ENCODE assay signal across 24 mouse cellular contexts in the genomic region with DNA sequence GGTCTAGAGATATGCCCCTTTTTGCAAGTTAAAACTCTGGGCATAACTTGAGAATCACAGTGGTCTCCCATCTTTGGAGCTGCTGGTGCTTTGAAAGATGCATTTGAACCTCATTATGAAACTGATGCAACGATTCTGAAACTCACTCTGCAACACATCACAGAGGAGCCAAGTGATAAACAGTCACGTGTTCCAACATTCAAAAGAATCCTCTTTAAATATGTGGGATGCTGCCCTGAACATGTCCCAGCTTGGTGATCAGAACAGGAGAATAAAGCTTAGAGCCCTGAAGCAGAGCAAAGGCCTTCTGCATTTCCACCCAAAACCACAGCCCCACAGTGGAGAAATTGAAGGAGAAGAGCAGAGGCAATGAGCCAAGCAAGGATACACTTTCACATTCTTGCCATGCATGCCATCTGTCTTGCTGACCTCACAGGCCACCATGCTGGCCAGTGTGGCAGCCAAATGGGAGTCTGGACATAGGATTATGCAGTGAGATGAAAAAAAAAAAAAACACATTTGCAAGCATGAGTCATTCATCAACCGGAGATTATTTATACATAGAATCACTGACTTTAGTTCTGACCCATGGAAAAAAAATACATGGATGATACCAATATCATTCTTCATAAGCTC.
DNase-seq lines count a peak whose midpoint lies in the region; ATAC-seq and TF ChIP-seq lines count a peak whose summit lies in the region.
"Had no signal": no experiment of that assay in that cellular context is flagged by ENCODE, and none has a peak within 500 bp of the region (broad histone marks: within the 10 kb centered on the region; RNA-seq: fewer than 3 reads in every experiment).

No protein-coding gene starts in this region.

- TF ChIP-seq POLR2A in CH12.LX (IDR thresholded peaks at IDR 0.05; ENCODE audit: low read depth, low read length), result no peak

- dilution Hi-C loops in CH12.LX (cut with MboI; ENCODE audit: extremely low pct_ligation_motif_present, extremely low pct_unique_long_range_greater_than_20kb, low sequenced_read_pairs), result no loop called here

- no peak for TF ChIP-seq EP300 in CH12.LX (IDR thresholded peaks at IDR 0.05; ENCODE audit: low read length)

- no peak overlapping the region; the same call in 1 of the 2 replicates for H3K9ac ChIP-seq in CH12.LX (ENCODE audit: insufficient read depth, low read depth)
- H3K9ac ChIP-seq: embryonic facial prominence, embryonic 12.5 days; forebrain, embryonic 13.5 days; limb, embryonic 13.5 days; liver, embryonic 12.5 days; midbrain, embryonic 12.5 days; neural tube, embryonic 12.5 days had no signal

- H3K4me1 ChIP-seq in CH12.LX (ENCODE audit: control insufficient read depth in 1 of 2, insufficient read depth in 2 of 2), result peaks cover 5% of the 10 kb centered on the region in 2 experiments; a peak in 1 of 4 replicates
- H3K4me1 ChIP-seq: embryonic facial prominence, embryonic 12.5 days; forebrain, embryonic 13.5 days; limb, embryonic 13.5 days; liver, embryonic 12.5 days; midbrain, embryonic 12.5 days; neural tube, embryonic 12.5 days had no signal

- ATAC-seq in erythroblast, adult 5-6 weeks (replicated peaks; ENCODE audit: low FRiP score, poor library complexity, severe bottlenecking), result no peak
- ATAC-seq: forebrain, embryonic 13.5 days; hindbrain, embryonic 16.5 days; intestine, postnatal 0 days; liver, embryonic 12.5 days; Patski had no signal

- H3K79me2 ChIP-seq in CH12.LX (replicated peaks; ENCODE audit: control insufficient read depth, extremely low read depth, insufficient read depth, poor library complexity, severe bottlenecking), result no peaks in the 10 kb centered on the region

- TF ChIP-seq CTCF in CH12.LX (conservative IDR thresholded peaks at IDR 0.05 in 1 of 2, IDR thresholded peaks at IDR 0.05 in 1 of 2; ENCODE audit: low read depth in 2 of 2, low read length in 2 of 2), result no peak

- no peak overlapping the region for H3K4me3 ChIP-seq in CH12.LX (replicated peaks in 1 of 3; ENCODE audit: low read depth in 2 of 3, low read length in 2 of 3, poor library complexity in 1 of 3)
- H3K4me3 ChIP-seq: embryonic facial prominence, embryonic 12.5 days; forebrain, embryonic 13.5 days; layer of hippocampus, adult 2 months; limb, embryonic 13.5 days; liver, embryonic 12.5 days; midbrain, embryonic 12.5 days; neural tube, embryonic 12.5 days had no signal

- H3K27ac ChIP-seq in CH12.LX (ENCODE audit: insufficient read depth, low read depth), result no peak overlapping the region
- H3K27ac ChIP-seq: embryonic facial prominence, embryonic 12.5 days; forebrain, embryonic 13.5 days; layer of hippocampus, adult 2 months; limb, embryonic 13.5 days; liver, embryonic 12.5 days; midbrain, embryonic 12.5 days; neural tube, embryonic 12.5 days had no signal

- no peaks in the 10 kb centered on the region for H3K9me3 ChIP-seq in CH12.LX (replicated peaks; ENCODE audit: low read length)
- H3K9me3 ChIP-seq: embryonic facial prominence, embryonic 12.5 days; forebrain, embryonic 13.5 days; limb, embryonic 13.5 days; liver, embryonic 12.5 days; midbrain, embryonic 12.5 days; neural tube, embryonic 12.5 days had no signal

- H3K27me3 ChIP-seq in CH12.LX (replicated peaks), result no peaks in the 10 kb centered on the region
- H3K27me3 ChIP-seq: embryonic facial prominence, embryonic 12.5 days; forebrain, embryonic 13.5 days; limb, embryonic 13.5 days; liver, embryonic 12.5 days; midbrain, embryonic 12.5 days; neural tube, embryonic 12.5 days had no signal

- in situ Hi-C loops in CH12.LX (cut with MboI; ENCODE audit: low pct_ligation_motif_present, low pct_unique_long_range_greater_than_20kb, low sequenced_read_pairs), result no loop called here

- TF ChIP-seq RAD21 in CH12.LX (IDR thresholded peaks at IDR 0.05; ENCODE audit: low read depth, low read length), result no peak

- DNase-seq in CH12.LX (ENCODE audit: extremely low read depth), result no peak
- peak; percentile 97 for DNase-seq in brain, adult 2 months (ENCODE audit: low read depth, low spot score)
- peak; percentile 86 for DNase-seq in cerebellum, adult 8-10 months
- peak; percentile 83 to 87 for DNase-seq in cerebellum, postnatal 36 days
- no peak for DNase-seq in gastrocnemius, postnatal 10 days
- DNase-seq in ovary, postnatal 10 days (ENCODE audit: low spot score), result no peak
- DNase-seq: adrenal gland, adult 8-10 months; heart, adult 11 months; kidney, postnatal 25 days; layer of hippocampus, postnatal 36 days; lung, adult 18-20 months; spleen, adult 18-20 months had no signal

- H3K36me3 ChIP-seq in CH12.LX (replicated peaks in 1 of 2; ENCODE audit: control insufficient read depth in 1 of 2, insufficient read depth in 1 of 2, low read length in 1 of 2), result no peaks in the 10 kb centered on the region
- H3K36me3 ChIP-seq: embryonic facial prominence, embryonic 12.5 days; limb, embryonic 13.5 days; liver, embryonic 12.5 days; midbrain, embryonic 12.5 days; neural tube, embryonic 12.5 days had no signal

- no peak overlapping the region for H3K4me2 ChIP-seq in CH12.LX (ENCODE audit: insufficient read depth, low read depth, poor library complexity, severe bottlenecking)
- H3K4me2 ChIP-seq: embryonic facial prominence, embryonic 12.5 days; forebrain, embryonic 13.5 days; heart, embryonic 11.5 days; limb, embryonic 13.5 days; liver, embryonic 12.5 days; midbrain, embryonic 12.5 days; neural tube, embryonic 12.5 days had no signal

TF ChIP-seq in CH12.LX, 34 proteins besides CTCF, POLR2A, EP300 and RAD21:
- TF ChIP-seq MAZ (IDR thresholded peaks at IDR 0.05; ENCODE audit: low read depth, low read length) (no peak), UBTF (IDR thresholded peaks at IDR 0.05; ENCODE audit: low read depth, low read length) (no peak), GABPA (IDR thresholded peaks at IDR 0.05; ENCODE audit: insufficient replicate concordance, low read depth, low read length) (no peak), ETS1 (conservative IDR thresholded peaks at IDR 0.05; ENCODE audit: low read depth, low read length) (no peak), ZNF384 (IDR thresholded peaks at IDR 0.05; ENCODE audit: low read depth, low read length) (peak; percentile 52), MYC (IDR thresholded peaks at IDR 0.05; ENCODE audit: low read depth, low read length) (no peak), SMC3 (IDR thresholded peaks at IDR 0.05; ENCODE audit: low read depth, low read length) (no peak), BHLHE40 (IDR thresholded peaks at IDR 0.05; ENCODE audit: low read depth, low read length) (peak; percentile 51), USF2 (conservative IDR thresholded peaks at IDR 0.05; ENCODE audit: low read depth, low read length) (0 out of 2 replicates have a peak, but pooled peaks have one; percentile 27), MEF2A (IDR thresholded peaks at IDR 0.05; ENCODE audit: borderline replicate concordance, low read depth, low read length) (no peak)

Comparison
In these comparisons a context has a peak if more than half of its experiments do, and no peak if none do; other contexts are left out.
1. DNase-seq: peak in brain, adult 2 months (single experiment), cerebellum, adult 8-10 months (single experiment) and cerebellum, postnatal 36 days (2 of 2); none in CH12.LX (single experiment), gastrocnemius, postnatal 10 days (single experiment) and ovary, postnatal 10 days (single experiment).